Mouse (Mus musculus) forebrain, embryonic 10.5 days (tissue): Measurements from ENCODE around the gene Spats2l. TPM values are rescaled to one million over a fixed set of nuclear protein-coding genes. Genes with fewer than 3 reads are reported as not detected.
A peak's percentile ranks its signal among the peaks of the same experiment; 100 is the strongest.

Source experiments
- DNase-seq: peaks from one replicate; pipeline ENCODE4 v3.0.0-alpha.2; 2017; ENCODE audit warnings: low spot score; ENCODE audit errors: extremely low spot score
- H3K27ac ChIP-seq: fragments of 300-500 bp; sonication (generic); 2 replicates; pipeline ENCODE4 v1.5.1; 2016; ENCODE audit warnings: mild to moderate bottlenecking
- H3K27me3 ChIP-seq: fragments of 300-500 bp; sonication (generic); 2 replicates; pipeline ENCODE4 v1.6.1; 2016; ENCODE audit warnings: mild to moderate bottlenecking; ENCODE audit not compliant: poor library complexity, severe bottlenecking
- H3K36me3 ChIP-seq: fragments of 300-500 bp; sonication (generic); replicated peaks from 2 replicates; pipeline ENCODE4 v1.6.1; 2016; ENCODE audit warnings: mild to moderate bottlenecking, moderate library complexity
- H3K4me1 ChIP-seq: fragments of 300-500 bp; sonication (generic); 2 replicates; pipeline ENCODE4 v1.6.1; 2016
- H3K4me3 ChIP-seq: fragments of 300-500 bp; sonication (generic); 2 replicates; pipeline ENCODE4 v1.5.1; 2016; ENCODE audit warnings: mild to moderate bottlenecking, moderate library complexity
- H3K9me3 ChIP-seq: fragments of 300-500 bp; sonication (generic); 2 replicates; pipeline ENCODE4 v1.6.1; 2016; ENCODE audit warnings: mild to moderate bottlenecking, moderate library complexity
- WGBS: fragments of 180-500 bp; shearing (Covaris S2); methylation state at CpG from one replicate; pipeline ENCODE4 v1.1.7; 2016; 5-methylcytosine and 5-hydroxymethylcytosine counted together
- polyA plus RNA-seq: library from polyadenylated mRNA; unstranded; fragments of >200 nt; fragmentation: Nextera tagmentation; extraction: Ambion mirVana; gene quantifications from 2 replicates; pipeline ENCODE4 v1.2.1, GENCODE M21; 2016

The Spats2l gene
- polyA plus RNA-seq, 1 experiment from 2014 or later, result 19.0 TPM

- Histone ChIP-seq H3K27ac (peak overlapping the region; percentile 97), H3K27me3 (no peaks in the 10 kb centered on the region), H3K4me1 (peaks cover 19% of the 10 kb centered on the region), H3K9me3 (no peaks in the 10 kb centered on the region), H3K4me3 (peak overlapping the region; percentile 79), H3K36me3 (peaks cover 22% of the 10 kb centered on the region)
- under 1% methylated on average over 65 of the region's 65 CpGs for WGBS
- DNase-seq, result peak; percentile 95
These were observed 195.6 kb downstream of the Spats2l start for GRCm38 (mm10) chr1:57969327-57970271.

DNA sequence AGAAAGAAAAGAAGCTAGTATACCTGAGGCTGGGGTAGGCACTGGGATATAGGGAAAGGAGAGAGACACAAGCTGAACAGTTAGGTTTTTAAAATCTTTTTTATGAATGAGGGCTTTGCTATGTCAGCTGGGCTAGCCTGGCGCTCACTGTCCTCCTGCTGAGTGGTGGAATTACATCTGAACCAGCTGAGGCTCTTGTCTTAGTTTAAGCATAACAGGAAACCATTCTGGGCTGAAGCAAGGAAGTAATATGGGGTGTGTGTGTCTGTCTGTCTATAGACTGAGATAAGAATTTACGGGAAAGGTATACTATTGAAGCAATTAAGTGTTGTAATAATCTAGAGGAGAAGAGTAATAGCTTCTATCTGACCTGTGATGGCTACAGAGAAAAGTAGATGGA lies 197.6 kb downstream of the Spats2l start:
- peaks cover 19% of the 10 kb centered on the region for H3K4me1 ChIP-seq
- no peaks in the 10 kb centered on the region for H3K27me3 ChIP-seq
- no peak for DNase-seq
- 90% methylated on average over 2 of the region's 2 CpGs for WGBS
- no peaks in the 10 kb centered on the region for H3K9me3 ChIP-seq
- no peak overlapping the region for H3K4me3 ChIP-seq
- no peak overlapping the region for H3K27ac ChIP-seq
- H3K36me3 ChIP-seq, result peaks cover 4% of the 10 kb centered on the region

DNA sequence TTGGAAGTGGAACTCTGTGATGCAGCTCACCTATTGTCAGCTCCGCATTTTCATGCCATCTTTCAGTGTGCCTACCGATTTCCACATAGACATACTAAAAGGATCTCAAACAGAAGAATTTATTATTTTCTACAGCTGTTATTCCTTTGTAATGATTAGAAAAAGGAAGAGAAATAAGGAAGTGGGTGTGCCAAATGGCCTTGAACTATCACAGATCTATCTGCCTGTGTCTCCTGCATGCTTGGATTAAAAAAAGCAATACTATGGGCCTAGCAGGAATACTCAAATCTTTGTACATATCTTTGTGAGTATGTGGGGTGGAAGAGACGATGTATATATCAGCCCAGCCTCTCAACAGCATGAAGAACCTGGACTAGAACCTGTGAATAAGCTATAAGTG lies 202.9 kb downstream of the Spats2l start:
- DNase-seq, result no peak
- 95% methylated on average over 3 of the region's 3 CpGs for WGBS
- H3K4me1 ChIP-seq, result no peaks in the 10 kb centered on the region
- no peaks in the 10 kb centered on the region for H3K9me3 ChIP-seq
- H3K27ac ChIP-seq, result no peak overlapping the region
- no peak overlapping the region for H3K4me3 ChIP-seq
- no peaks in the 10 kb centered on the region for H3K27me3 ChIP-seq
- no peaks in the 10 kb centered on the region for H3K36me3 ChIP-seq

DNA sequence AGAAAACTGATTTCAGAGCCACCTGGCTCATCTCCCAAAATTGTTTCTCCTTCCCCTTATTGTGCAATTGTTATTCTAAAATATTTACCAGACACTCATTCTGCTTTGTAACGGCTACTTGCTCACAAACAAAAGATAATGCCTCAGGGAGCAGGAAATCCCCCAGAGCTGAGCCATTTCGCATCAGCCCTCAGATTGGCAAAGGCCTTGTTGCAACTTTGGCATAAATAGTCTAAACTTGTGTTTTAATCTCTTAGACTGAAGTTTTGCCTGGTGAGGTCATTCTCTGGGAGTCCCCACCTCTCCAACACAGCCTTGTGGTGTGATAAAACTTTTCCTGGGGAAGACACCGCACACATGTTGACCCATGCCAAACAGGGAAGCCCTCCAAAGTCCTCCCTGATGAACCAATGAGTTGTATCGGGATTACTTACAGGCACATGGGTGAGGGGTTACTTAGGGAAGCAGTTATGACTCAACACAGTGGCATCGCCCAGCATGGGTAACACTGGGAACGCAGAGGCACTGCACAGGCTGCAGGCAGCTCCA lies 215.2 kb downstream of the Spats2l start:
- Histone ChIP-seq H3K27me3 (no peaks in the 10 kb centered on the region), H3K36me3 (no peaks in the 10 kb centered on the region), H3K9me3 (no peaks in the 10 kb centered on the region), H3K27ac (no peak overlapping the region), H3K4me1 (peaks cover 8% of the 10 kb centered on the region), H3K4me3 (no peak overlapping the region)
- DNase-seq, result no peak
- WGBS, result 67% methylated on average over 6 of the region's 6 CpGs

DNA sequence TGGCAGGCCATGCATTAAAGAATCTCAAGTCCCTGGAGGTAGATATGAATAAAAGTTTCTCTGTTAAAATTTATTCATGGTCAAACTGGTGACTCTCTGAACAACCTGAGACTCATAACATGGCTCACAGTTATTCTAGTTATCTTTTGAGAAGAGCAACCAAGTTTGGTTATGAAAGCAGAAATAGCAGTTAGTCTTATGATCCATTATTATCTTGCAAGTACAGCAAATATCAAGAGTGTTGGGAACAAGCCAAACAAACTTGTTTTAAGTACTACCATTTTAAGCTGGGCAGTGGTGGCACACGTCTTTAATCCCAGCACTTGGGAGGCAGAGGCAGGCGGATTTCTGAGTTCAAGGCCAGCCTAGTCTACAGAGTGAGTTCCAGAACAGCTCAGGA lies 217.3 kb downstream of the Spats2l start:
- no peaks in the 10 kb centered on the region for H3K36me3 ChIP-seq
- DNase-seq, result no peak
- H3K4me3 ChIP-seq, result no peak overlapping the region
- H3K9me3 ChIP-seq, result no peaks in the 10 kb centered on the region
- peaks cover 8% of the 10 kb centered on the region for H3K4me1 ChIP-seq
- H3K27me3 ChIP-seq, result no peaks in the 10 kb centered on the region
- WGBS, result 78% methylated on average over 2 of the region's 2 CpGs
- no peak overlapping the region for H3K27ac ChIP-seq

- Histone ChIP-seq H3K4me1 (peaks cover 17% of the 10 kb centered on the region), H3K4me3 (peak within 1 kb of the TSS; percentile 94), H3K36me3 (peaks cover 22% of the 10 kb centered on the region), H3K9me3 (no peaks in the 10 kb centered on the region), H3K27me3 (no peaks in the 10 kb centered on the region), H3K27ac (peak within 1 kb of the TSS; percentile 97)
- 6% methylated on average over 30 of the region's 30 CpGs for WGBS
- peak; percentile 95 for DNase-seq
These were observed 221.6 kb downstream of the Spats2l start, which contains the start of gene Sgo2a for GRCm38 (mm10) chr1:57995432-57996132. Gene Sgo2a (plus strand): TSS chr1:57995971.

DNA sequence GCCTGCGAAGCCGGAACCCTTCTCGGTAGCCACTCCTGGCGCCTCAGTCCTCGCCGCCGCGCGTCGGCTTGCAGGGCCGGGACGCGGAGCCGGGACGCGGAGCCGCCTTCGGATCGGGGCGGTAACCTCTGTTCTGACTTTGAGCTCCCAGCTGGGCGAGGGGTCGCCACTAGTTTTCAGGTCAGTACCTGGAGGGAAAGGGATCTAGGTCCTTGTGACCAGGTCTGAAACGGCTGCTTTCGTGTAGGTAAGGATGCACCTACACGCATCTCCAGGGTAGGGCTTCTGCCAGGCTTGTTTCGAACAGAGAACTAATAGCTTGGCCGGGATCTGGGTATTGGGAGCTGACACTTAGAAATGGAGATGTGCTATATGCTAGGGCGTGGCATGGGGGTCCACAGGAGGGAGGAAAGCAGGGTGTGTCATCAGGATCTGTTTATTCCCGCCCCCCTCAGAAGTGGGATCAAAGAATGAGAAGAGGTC lies 222.2 kb downstream of the Spats2l start:
- H3K4me3 ChIP-seq, result peak overlapping the region; percentile 94
- peaks cover 28% of the 10 kb centered on the region for H3K36me3 ChIP-seq
- WGBS, result under 1% methylated on average over 29 of the region's 29 CpGs
- peak overlapping the region; percentile 97 for H3K27ac ChIP-seq
- no peaks in the 10 kb centered on the region for H3K9me3 ChIP-seq
- peaks cover 17% of the 10 kb centered on the region for H3K4me1 ChIP-seq
- H3K27me3 ChIP-seq, result no peaks in the 10 kb centered on the region
- no peak for DNase-seq

Other genes with a start within 250 kb of the Spats2l start
- 23.9 and 24.3 TPM in 2 replicates for gene Sgo2a, start 221.8 kb downstream of the Spats2l start, polyA plus RNA-seq
- 16.0 and 18.1 TPM in 2 replicates for gene Kctd18, start 244.8 kb downstream of the Spats2l start, polyA plus RNA-seq